Mouse (Mus musculus) lung, embryonic 15.5 days (tissue): Measurements from ENCODE around the gene Eps8. TPM values are rescaled to one million over a fixed set of nuclear protein-coding genes. Genes with fewer than 3 reads are reported as not detected.

Source experiments
- ATAC-seq: fragments of 200-750 bp; cut with Nextera tagmentation; 2 replicates; pipeline ENCODE4 v1.8.0; 2017; ENCODE audit warnings: moderate number of reproducible peaks, borderline replicate concordance; ENCODE audit not compliant: low FRiP score, low TSS enrichment; ENCODE audit errors: extremely low read depth
- H3K27ac ChIP-seq: fragments of 300-500 bp; sonication (generic); 2 replicates; pipeline ENCODE4 v1.5.1; 2015; ENCODE audit warnings: moderate library complexity, mild to moderate bottlenecking, inconsistent platforms
- H3K27me3 ChIP-seq: fragments of 300-500 bp; sonication (generic); 2 replicates; pipeline ENCODE4 v1.6.1; 2015; ENCODE audit warnings: inconsistent platforms
- H3K36me3 ChIP-seq: fragments of 300-500 bp; sonication (generic); 2 replicates; pipeline ENCODE4 v1.6.1; 2015; ENCODE audit warnings: inconsistent platforms
- H3K4me1 ChIP-seq: fragments of 300-500 bp; sonication (generic); 2 replicates; pipeline ENCODE4 v1.6.1; 2015; ENCODE audit warnings: inconsistent platforms
- H3K4me2 ChIP-seq: fragments of 300-500 bp; sonication (generic); 2 replicates; pipeline ENCODE4 v1.6.1; 2015; ENCODE audit warnings: inconsistent platforms, mild to moderate bottlenecking, moderate library complexity
- H3K4me3 ChIP-seq: fragments of 300-500 bp; sonication (generic); 2 replicates; pipeline ENCODE4 v1.5.1; 2015; ENCODE audit warnings: mild to moderate bottlenecking, inconsistent platforms
- H3K9ac ChIP-seq: fragments of 300-500 bp; sonication (generic); 2 replicates; pipeline ENCODE4 v1.6.1; 2015; ENCODE audit warnings: inconsistent platforms
- H3K9me3 ChIP-seq: fragments of 300-500 bp; sonication (generic); 2 replicates; pipeline ENCODE4 v1.6.1; 2016; ENCODE audit warnings: inconsistent platforms
- WGBS: fragments of 180-500 bp; shearing (Covaris S2); methylation state at CpG from one replicate; pipeline ENCODE4 v1.1.7; 2015; 5-methylcytosine and 5-hydroxymethylcytosine counted together
- polyA plus RNA-seq: library from polyadenylated mRNA; unstranded; fragments of >200 nt; fragmentation: Nextera tagmentation; extraction: Ambion mirVana; gene quantifications from 2 replicates; pipeline ENCODE4 v1.2.1, GENCODE M21; 2015

Eps8 gene
- polyA plus RNA-seq, 1 experiment from 2014 or later: 26.0 TPM

DNA sequence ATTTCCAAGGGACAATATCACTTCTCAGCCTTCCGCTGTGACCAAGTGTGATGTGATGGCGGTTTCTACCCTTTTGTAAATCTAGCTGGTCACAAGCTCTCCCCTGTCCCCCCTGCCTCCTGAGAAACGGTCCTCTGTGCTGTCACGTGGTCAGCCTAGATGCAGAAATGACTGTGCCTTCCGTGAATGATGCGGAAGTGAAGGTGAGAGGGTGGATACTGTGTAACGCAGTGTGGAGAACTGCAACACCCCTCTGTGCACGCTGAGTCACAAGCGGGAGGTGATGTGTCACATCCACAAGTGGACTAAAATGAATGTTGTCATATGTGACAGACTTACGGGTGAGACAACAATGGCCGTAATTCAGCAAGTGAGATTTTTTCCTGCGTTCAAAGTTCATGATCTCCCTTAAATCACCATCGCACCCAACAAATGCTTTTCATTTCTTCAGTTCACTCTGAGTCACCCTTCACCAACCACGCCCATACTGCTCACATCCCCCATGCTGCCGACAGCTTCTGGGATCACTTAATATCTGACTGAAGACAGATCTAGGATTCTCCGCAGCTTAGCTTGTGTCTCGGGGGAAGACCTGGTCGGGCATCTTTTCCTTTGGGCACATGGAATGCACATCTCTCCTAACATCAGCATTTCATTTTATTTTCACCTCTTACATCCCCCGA, 72.3 kb downstream of the Eps8 start:
- Histone ChIP-seq H3K27ac (no peak overlapping the region), H3K9ac (no peak overlapping the region), H3K9me3 (no peaks in the 10 kb centered on the region), H3K4me1 (no peaks in the 10 kb centered on the region), H3K27me3 (no peaks in the 10 kb centered on the region), H3K4me3 (no peak overlapping the region), H3K4me2 (no peak overlapping the region), H3K36me3 (no peaks in the 10 kb centered on the region)
- 77% methylated on average over 19 of the region's 19 CpGs for WGBS
- no peak for ATAC-seq

- Histone ChIP-seq H3K4me2 (no peak overlapping the region), H3K4me1 (no peaks in the 10 kb centered on the region), H3K4me3 (no peak overlapping the region), H3K27me3 (no peaks in the 10 kb centered on the region), H3K27ac (no peak overlapping the region), H3K9ac (no peak overlapping the region), H3K36me3 (no peaks in the 10 kb centered on the region), H3K9me3 (no peaks in the 10 kb centered on the region)
- ATAC-seq: no peak
- 62% methylated on average over 6 of the region's 6 CpGs for WGBS
These were observed 73.2 kb downstream of the Eps8 start for GRCm38 (mm10) chr6:137581331-137582010.

DNA sequence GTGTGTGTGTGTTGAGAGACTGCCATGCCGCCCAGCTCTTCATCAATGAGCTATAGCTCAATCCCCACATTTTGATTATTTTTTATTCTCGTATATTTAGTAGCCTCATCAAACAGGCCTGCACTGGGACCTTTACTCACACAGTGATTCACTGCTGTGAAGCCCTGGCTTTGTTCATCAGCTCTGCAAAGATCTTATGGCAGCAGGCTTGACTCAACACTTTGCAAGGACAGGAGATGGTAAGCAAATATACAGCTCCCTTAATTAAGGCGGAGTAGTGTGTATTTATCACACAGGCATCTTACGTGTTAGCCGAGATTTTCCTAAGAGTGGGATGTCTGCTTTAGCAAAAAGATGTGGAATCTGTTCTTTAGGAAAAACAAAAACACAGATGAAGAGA, 74.2 kb downstream of the Eps8 start:
- WGBS: 79% methylated on average over 5 of the region's 5 CpGs
- no peak overlapping the region for H3K27ac ChIP-seq
- no peak overlapping the region for H3K4me3 ChIP-seq
- no peaks in the 10 kb centered on the region for H3K36me3 ChIP-seq
- H3K27me3 ChIP-seq: no peaks in the 10 kb centered on the region
- no peak overlapping the region for H3K4me2 ChIP-seq
- no peaks in the 10 kb centered on the region for H3K9me3 ChIP-seq
- H3K4me1 ChIP-seq: no peaks in the 10 kb centered on the region
- no peak for ATAC-seq
- H3K9ac ChIP-seq: no peak overlapping the region

DNA sequence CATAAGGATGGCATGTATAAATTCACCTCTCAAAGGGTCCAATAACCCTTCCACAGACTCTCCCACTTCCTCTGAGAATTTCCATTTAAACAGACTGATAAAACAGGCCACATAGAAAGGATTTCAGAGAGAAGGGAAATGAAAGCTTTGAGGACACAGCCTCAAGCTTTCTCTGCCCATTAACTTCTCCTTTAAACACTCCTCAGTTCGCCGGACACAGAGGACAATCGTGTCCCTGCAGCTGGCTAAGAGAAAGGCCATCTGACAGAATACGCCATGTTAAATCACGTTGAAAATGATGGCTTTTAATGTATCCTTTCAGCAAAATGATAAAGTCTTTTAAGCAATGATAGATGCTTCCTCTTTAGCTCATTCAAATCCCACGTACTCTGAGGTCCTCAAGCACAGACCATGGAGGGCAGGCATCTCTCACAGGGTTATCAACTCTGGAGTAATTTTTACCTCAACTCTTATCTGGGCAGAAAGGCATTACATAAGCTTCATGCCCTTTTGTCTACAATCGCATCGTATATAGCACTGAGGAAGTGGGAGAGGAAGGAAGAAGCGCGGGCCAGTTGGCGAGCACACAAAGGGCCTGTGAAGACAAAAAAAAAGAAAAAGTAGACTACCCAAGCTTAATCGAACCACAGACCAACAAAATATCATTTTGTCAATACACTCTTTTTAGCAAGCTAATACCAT, 77.9 kb downstream of the Eps8 start:
- Histone ChIP-seq H3K36me3 (no peaks in the 10 kb centered on the region), H3K4me3 (no peak overlapping the region), H3K4me1 (no peaks in the 10 kb centered on the region), H3K27me3 (no peaks in the 10 kb centered on the region), H3K4me2 (no peak overlapping the region), H3K9ac (no peak overlapping the region), H3K27ac (no peak overlapping the region), H3K9me3 (no peaks in the 10 kb centered on the region)
- 56% methylated on average over 12 of the region's 12 CpGs for WGBS
- ATAC-seq: no peak

GRCm38 (mm10) chr6:137576091-137576490, 78.6 kb downstream of the Eps8 start:
- Histone ChIP-seq H3K4me1 (no peaks in the 10 kb centered on the region), H3K9me3 (no peaks in the 10 kb centered on the region), H3K4me2 (no peak overlapping the region), H3K27me3 (no peaks in the 10 kb centered on the region), H3K36me3 (no peaks in the 10 kb centered on the region), H3K27ac (no peak overlapping the region), H3K4me3 (no peak overlapping the region), H3K9ac (no peak overlapping the region)
- 86% methylated on average over 4 of the region's 4 CpGs for WGBS
- no peak for ATAC-seq

DNA sequence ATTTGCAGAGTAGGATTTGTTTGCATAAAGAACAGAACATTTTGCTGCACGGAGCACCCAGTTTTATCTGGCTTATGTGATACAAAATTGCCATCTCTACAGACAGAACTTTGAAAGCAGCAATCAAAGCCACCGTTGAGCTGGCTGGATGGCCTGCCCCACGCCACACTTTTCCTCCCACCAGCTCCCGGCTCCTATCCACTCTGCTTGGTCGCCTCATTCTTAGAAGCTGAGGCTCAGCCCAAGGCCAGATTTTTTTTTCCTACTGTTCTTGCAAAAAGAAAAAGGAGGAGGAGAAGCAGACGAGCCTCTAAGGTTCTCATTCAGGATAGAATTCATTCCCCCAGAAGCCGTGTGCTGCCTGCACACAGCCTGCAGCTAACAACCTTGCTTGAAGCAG, 80.8 kb downstream of the Eps8 start:
- Histone ChIP-seq H3K4me2 (no peak overlapping the region), H3K36me3 (no peaks in the 10 kb centered on the region), H3K4me1 (peaks cover 18% of the 10 kb centered on the region), H3K27ac (no peak overlapping the region), H3K4me3 (no peak overlapping the region), H3K9me3 (no peaks in the 10 kb centered on the region), H3K27me3 (no peaks in the 10 kb centered on the region), H3K9ac (no peak overlapping the region)
- 30% methylated on average over 7 of the region's 7 CpGs for WGBS
- ATAC-seq: no peak

GRCm38 (mm10) chr6:137570718-137571131, 84.0 kb downstream of the Eps8 start:
- 40% methylated on average over 9 of the region's 9 CpGs for WGBS
- peak; percentile 50; the same call in 1 of the 2 replicates for ATAC-seq
- H3K27ac ChIP-seq: no peak overlapping the region

GRCm38 (mm10) chr6:137570019-137570418, 84.7 kb downstream of the Eps8 start:
- H3K36me3 ChIP-seq: no peaks in the 10 kb centered on the region
- H3K27ac ChIP-seq: no peak overlapping the region
- H3K4me1 ChIP-seq: peaks cover 22% of the 10 kb centered on the region
- no peak overlapping the region for H3K4me2 ChIP-seq
- no peaks in the 10 kb centered on the region for H3K9me3 ChIP-seq
- H3K27me3 ChIP-seq: no peaks in the 10 kb centered on the region
- no peak overlapping the region for H3K9ac ChIP-seq
- ATAC-seq: no peak
- 64% methylated on average over 5 of the region's 5 CpGs for WGBS
- no peak overlapping the region for H3K4me3 ChIP-seq

More at GRCm38 (mm10) chr6:137570718-137571131, 84.0 kb downstream of the Eps8 start:
- Histone ChIP-seq H3K4me3 (no peak overlapping the region), H3K36me3 (no peaks in the 10 kb centered on the region), H3K9ac (no peak overlapping the region), H3K27me3 (no peaks in the 10 kb centered on the region), H3K9me3 (no peaks in the 10 kb centered on the region), H3K4me1 (peaks cover 22% of the 10 kb centered on the region), H3K4me2 (no peak overlapping the region)

- Histone ChIP-seq H3K4me2 (no peak overlapping the region), H3K36me3 (no peaks in the 10 kb centered on the region), H3K27me3 (no peaks in the 10 kb centered on the region), H3K4me3 (no peak overlapping the region), H3K9me3 (no peaks in the 10 kb centered on the region), H3K27ac (peak overlapping the region; percentile 9; the same call in 1 of the 2 replicates), H3K4me1 (peaks cover 22% of the 10 kb centered on the region), H3K9ac (no peak overlapping the region)
- no peak for ATAC-seq
- 41% methylated on average over 6 of the region's 6 CpGs for WGBS
These were observed 85.6 kb downstream of the Eps8 start for GRCm38 (mm10) chr6:137569071-137569470.

- Histone ChIP-seq H3K9me3 (no peaks in the 10 kb centered on the region), H3K4me2 (no peak overlapping the region), H3K27me3 (no peaks in the 10 kb centered on the region), H3K4me1 (peaks cover 21% of the 10 kb centered on the region), H3K9ac (no peak overlapping the region), H3K36me3 (no peaks in the 10 kb centered on the region), H3K27ac (no peak overlapping the region), H3K4me3 (no peak overlapping the region)
- ATAC-seq: no peak
- WGBS: 86% methylated on average over 3 of the region's 3 CpGs
These were observed 88.8 kb downstream of the Eps8 start for GRCm38 (mm10) chr6:137565890-137566289.

- ATAC-seq: no peak
- no peaks in the 10 kb centered on the region for H3K9me3 ChIP-seq
- H3K4me1 ChIP-seq: peaks cover 21% of the 10 kb centered on the region
- H3K27me3 ChIP-seq: no peaks in the 10 kb centered on the region
- H3K4me3 ChIP-seq: no peak overlapping the region
- H3K36me3 ChIP-seq: no peaks in the 10 kb centered on the region
- H3K4me2 ChIP-seq: no peak overlapping the region
- WGBS: 83% methylated on average over 6 of the region's 6 CpGs
- H3K9ac ChIP-seq: no peak overlapping the region
- no peak overlapping the region for H3K27ac ChIP-seq
These were observed 89.2 kb downstream of the Eps8 start for GRCm38 (mm10) chr6:137565454-137565853.

DNA sequence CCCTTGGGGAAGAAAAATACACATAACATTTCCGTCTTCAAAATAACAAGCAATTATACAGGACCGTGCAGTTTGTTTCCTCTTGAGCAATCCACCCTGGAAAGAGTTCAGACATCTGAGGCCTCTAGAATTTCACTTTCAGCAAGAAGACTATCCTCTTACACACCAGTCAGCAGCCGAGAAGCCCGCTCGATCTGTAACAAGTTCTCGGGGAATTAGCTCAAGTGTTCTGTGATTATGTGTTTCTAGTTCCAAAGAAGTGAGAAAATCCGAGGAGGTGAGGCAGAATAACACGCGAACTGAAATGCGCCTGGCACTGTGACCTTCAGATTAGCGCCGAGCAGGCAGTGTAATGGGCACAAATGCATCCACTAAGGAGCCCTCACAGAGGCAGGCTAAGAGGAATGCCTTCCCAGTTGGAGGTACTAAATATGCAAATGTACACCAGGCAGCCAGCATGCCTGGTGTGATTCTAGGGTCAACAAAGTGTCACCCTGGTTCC, 94.3 kb downstream of the Eps8 start:
- no peaks in the 10 kb centered on the region for H3K9me3 ChIP-seq
- H3K9ac ChIP-seq: no peak overlapping the region
- peaks cover 11% of the 10 kb centered on the region for H3K4me1 ChIP-seq
- no peak overlapping the region for H3K4me2 ChIP-seq
- H3K27me3 ChIP-seq: no peaks in the 10 kb centered on the region
- WGBS: 43% methylated on average over 12 of the region's 12 CpGs
- peak overlapping the region; percentile 21; the same call in 1 of the 2 replicates for H3K27ac ChIP-seq
- no peak overlapping the region for H3K4me3 ChIP-seq
- no peaks in the 10 kb centered on the region for H3K36me3 ChIP-seq
- peak; percentile 58 for ATAC-seq
